Mouse (Mus musculus): ENCODE results near the gene Zfp503. TPM values are rescaled to one million over a fixed set of nuclear protein-coding genes. Genes with fewer than 3 reads are reported as not detected.

The Zfp503 gene
- polyA plus RNA-seq, 1 experiment from 2014 or later = 2.8 TPM

- Histone ChIP-seq H3K36me3 (0 out of 2 replicates have a peak, but pooled peaks cover 5% of the 10 kb centered on the region), H3K27ac (no peak overlapping the region), H3K4me1 (peaks cover 33% of the 10 kb centered on the region), H3K4me2 (peak overlapping the region; percentile 43), H3K9ac (no peak overlapping the region; the same call in 1 of the 2 replicates), H3K9me3 (replicated peaks) (no peaks in the 10 kb centered on the region), H3K27me3 (replicated peaks) (peaks cover 93% of the 10 kb centered on the region), H3K4me3 (peak overlapping the region; percentile 28)
- ATAC-seq = no peak
- 1% methylated on average over 22 of the region's 22 CpGs for WGBS (ENCODE audit: insufficient replicate concordance)
Observed at GRCm38 (mm10) chr14:21983311-21983949, 6.0 kb downstream of the Zfp503 start.

GRCm38 (mm10) chr14:21982592-21983310, 6.7 kb downstream of the Zfp503 start:
- 0 out of 2 replicates have a peak, but pooled peaks cover 5% of the 10 kb centered on the region for H3K36me3 ChIP-seq
- no peaks in the 10 kb centered on the region for H3K9me3 ChIP-seq (replicated peaks)
- H3K4me2 ChIP-seq = peak overlapping the region; percentile 43
- 4% methylated on average over 38 of the region's 38 CpGs for WGBS (ENCODE audit: insufficient replicate concordance)
- H3K9ac ChIP-seq = peak overlapping the region; percentile 15; the same call in 1 of the 2 replicates
- H3K4me3 ChIP-seq = peak overlapping the region; percentile 28
- H3K27me3 ChIP-seq (replicated peaks) = peaks cover 88% of the 10 kb centered on the region
- H3K4me1 ChIP-seq = peaks cover 33% of the 10 kb centered on the region
- no peak overlapping the region for H3K27ac ChIP-seq
- ATAC-seq = no peak

GRCm38 (mm10) chr14:21982096-21982591, 7.3 kb downstream of the Zfp503 start:
- WGBS (ENCODE audit: insufficient replicate concordance) = 19% methylated on average over 14 of the region's 14 CpGs
- H3K4me2 ChIP-seq = peak overlapping the region; percentile 43
- H3K4me3 ChIP-seq = no peak overlapping the region
- H3K9ac ChIP-seq = no peak overlapping the region
- peaks cover 33% of the 10 kb centered on the region for H3K4me1 ChIP-seq
- no peaks in the 10 kb centered on the region for H3K9me3 ChIP-seq (replicated peaks)
- H3K27ac ChIP-seq = no peak overlapping the region
- 0 out of 2 replicates have a peak, but pooled peaks cover 5% of the 10 kb centered on the region for H3K36me3 ChIP-seq
- ATAC-seq = no peak
- peaks cover 82% of the 10 kb centered on the region for H3K27me3 ChIP-seq (replicated peaks)

- no peak overlapping the region for H3K4me3 ChIP-seq
- no peaks in the 10 kb centered on the region for H3K9me3 ChIP-seq (replicated peaks)
- peaks cover 33% of the 10 kb centered on the region for H3K4me1 ChIP-seq
- 0 out of 2 replicates have a peak, but pooled peaks cover 5% of the 10 kb centered on the region for H3K36me3 ChIP-seq
- H3K27ac ChIP-seq = no peak overlapping the region
- no peak overlapping the region for H3K9ac ChIP-seq
- H3K4me2 ChIP-seq = peak overlapping the region; percentile 41
- WGBS (ENCODE audit: insufficient replicate concordance) = 6% methylated on average over 22 of the region's 22 CpGs
- ATAC-seq = peak; percentile 41; the same call in 1 of the 2 replicates
- peaks cover 75% of the 10 kb centered on the region for H3K27me3 ChIP-seq (replicated peaks)
Observed at GRCm38 (mm10) chr14:21981462-21981861, 7.9 kb downstream of the Zfp503 start.

GRCm38 (mm10) chr14:21968978-21969377, 20.4 kb downstream of the Zfp503 start:
- Histone ChIP-seq H3K4me1 (no peaks in the 10 kb centered on the region), H3K36me3 (no peaks in the 10 kb centered on the region), H3K9me3 (replicated peaks) (no peaks in the 10 kb centered on the region), H3K27me3 (replicated peaks) (peaks cover 8% of the 10 kb centered on the region), H3K4me3 (no peak overlapping the region), H3K9ac (no peak overlapping the region), H3K27ac (no peak overlapping the region), H3K4me2 (no peak overlapping the region)
- ATAC-seq = no peak; the same call in 1 of the 2 replicates
- WGBS (ENCODE audit: insufficient replicate concordance) = 26% methylated on average over 4 of the region's 4 CpGs

GRCm38 (mm10) chr14:21967375-21968010, 21.9 kb downstream of the Zfp503 start:
- Histone ChIP-seq H3K9me3 (replicated peaks) (no peaks in the 10 kb centered on the region), H3K4me3 (no peak overlapping the region), H3K9ac (no peak overlapping the region), H3K36me3 (no peaks in the 10 kb centered on the region), H3K4me1 (no peaks in the 10 kb centered on the region), H3K27ac (no peak overlapping the region), H3K4me2 (no peak overlapping the region), H3K27me3 (replicated peaks) (peaks cover 8% of the 10 kb centered on the region)
- no peak for ATAC-seq
- WGBS (ENCODE audit: insufficient replicate concordance) = 69% methylated on average over 12 of the region's 12 CpGs

- ATAC-seq = no peak
- Histone ChIP-seq H3K4me1 (no peaks in the 10 kb centered on the region), H3K9ac (no peak overlapping the region), H3K36me3 (no peaks in the 10 kb centered on the region), H3K4me2 (no peak overlapping the region), H3K27ac (no peak overlapping the region), H3K27me3 (replicated peaks) (peaks cover 8% of the 10 kb centered on the region), H3K4me3 (no peak overlapping the region), H3K9me3 (replicated peaks) (no peaks in the 10 kb centered on the region)
- WGBS (ENCODE audit: insufficient replicate concordance) = 31% methylated on average over 4 of the region's 5 CpGs
Observed at GRCm38 (mm10) chr14:21966276-21966675, 23.1 kb downstream of the Zfp503 start.

GRCm38 (mm10) chr14:21962381-21963050, 26.9 kb downstream of the Zfp503 start:
- Histone ChIP-seq H3K9me3 (replicated peaks) (no peaks in the 10 kb centered on the region), H3K9ac (no peak overlapping the region), H3K36me3 (no peaks in the 10 kb centered on the region), H3K4me2 (no peak overlapping the region), H3K27me3 (replicated peaks) (0 out of 2 replicates have a peak, but pooled peaks cover 8% of the 10 kb centered on the region), H3K27ac (no peak overlapping the region), H3K4me1 (no peaks in the 10 kb centered on the region), H3K4me3 (no peak overlapping the region)
- WGBS (ENCODE audit: insufficient replicate concordance) = 74% methylated on average over 22 of the region's 22 CpGs
- no peak for ATAC-seq

GRCm38 (mm10) chr14:21959243-21959642, 30.2 kb downstream of the Zfp503 start:
- Histone ChIP-seq H3K4me2 (no peak overlapping the region), H3K9me3 (replicated peaks) (no peaks in the 10 kb centered on the region), H3K27ac (no peak overlapping the region), H3K4me3 (no peak overlapping the region), H3K36me3 (no peaks in the 10 kb centered on the region), H3K9ac (no peak overlapping the region), H3K27me3 (replicated peaks) (no peaks in the 10 kb centered on the region), H3K4me1 (no peaks in the 10 kb centered on the region)
- no peak for ATAC-seq
- WGBS (ENCODE audit: insufficient replicate concordance) = 55% methylated on average over 8 of the region's 8 CpGs

GRCm38 (mm10) chr14:21958643-21959042, 30.8 kb downstream of the Zfp503 start:
- Histone ChIP-seq H3K4me3 (no peak overlapping the region), H3K27me3 (replicated peaks) (no peaks in the 10 kb centered on the region), H3K4me1 (no peaks in the 10 kb centered on the region), H3K36me3 (no peaks in the 10 kb centered on the region), H3K27ac (no peak overlapping the region), H3K9ac (no peak overlapping the region), H3K9me3 (replicated peaks) (no peaks in the 10 kb centered on the region), H3K4me2 (no peak overlapping the region)
- ATAC-seq = no peak
- WGBS (ENCODE audit: insufficient replicate concordance) = 71% methylated on average over 5 of the region's 5 CpGs

- Histone ChIP-seq H3K4me2 (no peak overlapping the region), H3K27me3 (replicated peaks) (no peaks in the 10 kb centered on the region), H3K36me3 (no peaks in the 10 kb centered on the region), H3K27ac (no peak overlapping the region), H3K4me3 (no peak overlapping the region), H3K4me1 (no peaks in the 10 kb centered on the region), H3K9ac (no peak overlapping the region), H3K9me3 (replicated peaks) (no peaks in the 10 kb centered on the region)
- ATAC-seq = no peak
- 63% methylated on average over 7 of the region's 7 CpGs for WGBS (ENCODE audit: insufficient replicate concordance)
Observed at GRCm38 (mm10) chr14:21952541-21952940, 36.9 kb downstream of the Zfp503 start.
